Mouse (Mus musculus): ENCODE measurements at regions not wholly inside any gene's neighbourhood (a gene's known extent, or its start where the extent isn't known, plus 50 kb on each side); places are given as distances from the start of the nearest gene placed in this dataset.

- DNase-seq, result no peak
- H3K27me3 ChIP-seq (ENCODE audit: control insufficient read depth, insufficient read depth, low read length), result no peaks in the 10 kb centered on the region
- H3K27ac ChIP-seq, result no peak overlapping the region
- no peak overlapping the region for H3K4me3 ChIP-seq
- intact Hi-C loops (cut with DNase I), result no loop called here
- no peaks in the 10 kb centered on the region for H3K79me2 ChIP-seq (replicated peaks; ENCODE audit: control insufficient read depth, insufficient read depth, low read length)
- WGBS, result 65% methylated on average over 4 of the region's 4 CpGs
- no peak overlapping the region for H3K9ac ChIP-seq (ENCODE audit: low read depth, low read length)
- H3K4me1 ChIP-seq (ENCODE audit: control insufficient read depth, insufficient read depth, low read length), result no peaks in the 10 kb centered on the region
- H3K36me3 ChIP-seq (ENCODE audit: control insufficient read depth, insufficient read depth, low read length), result no peaks in the 10 kb centered on the region
- TF ChIP-seq POLR2A (IDR thresholded peaks at IDR 0.05; ENCODE audit: insufficient read depth, low read depth, low read length) (no peak), EP300 (IDR thresholded peaks at IDR 0.05; ENCODE audit: insufficient read depth, low read depth, low read length) (no peak), CTCF (IDR thresholded peaks at IDR 0.05) (no peak)
Observed at GRCm38 (mm10) chr9:48099846-48100245, 62.0 kb upstream of the Nxpe4 start.

- H3K9ac ChIP-seq (ENCODE audit: low read depth, low read length), result no peak overlapping the region
- H3K79me2 ChIP-seq (replicated peaks; ENCODE audit: control insufficient read depth, insufficient read depth, low read length), result no peaks in the 10 kb centered on the region
- no peaks in the 10 kb centered on the region for H3K27me3 ChIP-seq (ENCODE audit: control insufficient read depth, insufficient read depth, low read length)
- intact Hi-C loops (cut with DNase I), result no loop called here
- no peak for DNase-seq
- no peaks in the 10 kb centered on the region for H3K36me3 ChIP-seq (ENCODE audit: control insufficient read depth, insufficient read depth, low read length)
- H3K4me1 ChIP-seq (ENCODE audit: control insufficient read depth, insufficient read depth, low read length), result no peaks in the 10 kb centered on the region
- TF ChIP-seq POLR2A (IDR thresholded peaks at IDR 0.05; ENCODE audit: insufficient read depth, low read depth, low read length) (no peak), EP300 (IDR thresholded peaks at IDR 0.05; ENCODE audit: insufficient read depth, low read depth, low read length) (no peak), CTCF (IDR thresholded peaks at IDR 0.05) (no peak)
- no peak overlapping the region for H3K27ac ChIP-seq
- no peak overlapping the region for H3K4me3 ChIP-seq
- 50% methylated on average over 2 of the region's 2 CpGs for WGBS
Observed at GRCm38 (mm10) chr9:48106441-48107167, 55.2 kb upstream of the Nxpe4 start.

GRCm38 (mm10) chr9:48108994-48109619, 52.7 kb upstream of the Nxpe4 start:
- Histone ChIP-seq H3K36me3 (ENCODE audit: control insufficient read depth, insufficient read depth, low read length) (no peaks in the 10 kb centered on the region), H3K4me3 (no peak overlapping the region), H3K79me2 (replicated peaks; ENCODE audit: control insufficient read depth, insufficient read depth, low read length) (no peaks in the 10 kb centered on the region), H3K27me3 (ENCODE audit: control insufficient read depth, insufficient read depth, low read length) (no peaks in the 10 kb centered on the region), H3K4me1 (ENCODE audit: control insufficient read depth, insufficient read depth, low read length) (no peaks in the 10 kb centered on the region), H3K9ac (ENCODE audit: low read depth, low read length) (no peak overlapping the region), H3K27ac (no peak overlapping the region)
- no peak for DNase-seq
- intact Hi-C loops (cut with DNase I), result no loop called here
- TF ChIP-seq CTCF (IDR thresholded peaks at IDR 0.05) (no peak), POLR2A (IDR thresholded peaks at IDR 0.05; ENCODE audit: insufficient read depth, low read depth, low read length) (no peak), EP300 (IDR thresholded peaks at IDR 0.05; ENCODE audit: insufficient read depth, low read depth, low read length) (no peak)
- 54% methylated on average over 7 of the region's 7 CpGs for WGBS

- DNase-seq, result no peak
Observed at GRCm38 (mm10) chr9:48111316-48111890, 50.4 kb upstream of the Nxpe4 start.

More at GRCm38 (mm10) chr9:48111316-48111890, 50.4 kb upstream of the Nxpe4 start:
- Histone ChIP-seq H3K4me3 (no peak overlapping the region), H3K9ac (ENCODE audit: low read depth, low read length) (no peak overlapping the region), H3K27ac (no peak overlapping the region), H3K79me2 (replicated peaks; ENCODE audit: control insufficient read depth, insufficient read depth, low read length) (no peaks in the 10 kb centered on the region), H3K4me1 (ENCODE audit: control insufficient read depth, insufficient read depth, low read length) (no peaks in the 10 kb centered on the region), H3K27me3 (ENCODE audit: control insufficient read depth, insufficient read depth, low read length) (no peaks in the 10 kb centered on the region), H3K36me3 (ENCODE audit: control insufficient read depth, insufficient read depth, low read length) (no peaks in the 10 kb centered on the region)
- TF ChIP-seq EP300 (IDR thresholded peaks at IDR 0.05; ENCODE audit: insufficient read depth, low read depth, low read length), result no peak
- TF ChIP-seq POLR2A (IDR thresholded peaks at IDR 0.05; ENCODE audit: insufficient read depth, low read depth, low read length), result no peak
- TF ChIP-seq CTCF (IDR thresholded peaks at IDR 0.05), result no peak
- WGBS, result 49% methylated on average over 8 of the region's 8 CpGs
- intact Hi-C loops (cut with DNase I), result no loop called here
